Mouse (Mus musculus) monocyte, adult 2 months (primary cell): ENCODE measurements around the gene 2610318N02Rik.

Experiments
- DNase-seq, 2 experiments: peaks; one replicate each; pipeline ENCODE4 v3.0.0; 2022; ENCODE audit warnings: low spot score in 2 of 2, low read depth in 1 of 2

The 2610318N02Rik gene

DNA sequence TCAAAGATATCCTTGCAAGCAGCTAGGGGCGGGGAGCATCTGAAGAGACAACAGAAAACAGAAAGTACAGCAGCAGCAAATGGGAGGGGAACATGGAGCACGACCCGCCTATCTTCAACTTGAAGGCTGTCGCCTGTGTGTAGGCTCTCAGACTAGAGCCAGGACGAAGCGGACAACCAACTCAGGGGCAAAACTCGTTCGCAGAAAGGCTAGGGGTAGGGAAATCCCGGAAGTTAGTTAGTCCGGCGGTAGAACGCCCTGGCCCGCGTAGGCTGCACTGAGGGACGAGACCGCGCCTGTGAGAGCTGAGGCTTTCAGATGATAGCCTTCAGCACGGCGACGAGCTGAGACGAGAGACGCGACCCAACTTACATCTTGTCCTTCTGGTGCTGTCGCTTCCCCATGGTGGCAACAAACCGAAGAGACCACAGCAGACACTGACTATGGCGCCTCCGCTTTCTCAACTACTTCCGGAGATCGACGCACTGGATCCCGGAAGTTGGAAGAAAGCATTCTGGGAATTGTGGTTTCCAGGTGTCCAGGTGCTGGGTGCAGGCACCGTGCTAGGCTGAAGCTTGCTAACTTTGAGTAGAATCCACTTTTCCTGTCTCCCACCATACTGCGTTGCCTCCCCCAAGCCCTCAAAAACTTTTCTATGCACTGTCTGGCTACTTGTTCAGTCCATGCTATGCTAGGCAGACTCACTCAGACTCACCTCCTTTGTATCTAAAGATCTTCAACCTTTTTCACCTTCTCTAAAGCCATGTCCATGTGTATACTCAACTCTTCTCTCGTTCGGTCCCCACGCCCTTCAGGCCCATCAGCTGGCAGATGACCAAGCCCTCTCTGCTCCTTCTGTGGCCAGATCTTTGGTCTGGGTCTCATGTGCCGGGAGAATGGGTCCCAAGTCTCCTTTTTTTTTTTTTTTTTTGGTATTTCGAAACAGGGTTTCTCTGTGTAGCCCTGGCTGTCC is 13.9 kb downstream of the 2610318N02Rik start, which contains the start of gene Ppil2:
Gene Ppil2, minus strand, starts transcription at position 487 of the 973 bp plus-strand sequence.
- peak; percentile 27 to 47 for DNase-seq

DNA sequence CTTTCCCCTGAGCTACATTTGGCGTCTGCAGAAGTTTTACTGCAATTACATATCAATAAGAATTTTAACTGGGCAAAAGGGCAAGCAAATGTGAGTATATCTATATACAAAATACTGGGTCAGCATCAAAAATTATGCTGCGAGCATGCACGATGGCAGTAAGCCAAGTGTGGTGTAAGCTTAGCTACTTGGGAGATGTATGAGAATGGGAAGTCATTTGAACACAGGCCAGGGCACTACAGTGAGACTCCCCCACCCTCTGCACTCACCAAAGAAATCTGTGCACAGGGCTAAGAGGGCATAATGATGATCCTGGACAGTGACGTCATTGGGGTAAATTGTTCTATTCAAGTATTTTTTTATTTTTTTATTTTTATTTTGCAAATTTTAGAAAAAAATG is 20.4 kb downstream of the 2610318N02Rik start:
- no peak for DNase-seq

DNA sequence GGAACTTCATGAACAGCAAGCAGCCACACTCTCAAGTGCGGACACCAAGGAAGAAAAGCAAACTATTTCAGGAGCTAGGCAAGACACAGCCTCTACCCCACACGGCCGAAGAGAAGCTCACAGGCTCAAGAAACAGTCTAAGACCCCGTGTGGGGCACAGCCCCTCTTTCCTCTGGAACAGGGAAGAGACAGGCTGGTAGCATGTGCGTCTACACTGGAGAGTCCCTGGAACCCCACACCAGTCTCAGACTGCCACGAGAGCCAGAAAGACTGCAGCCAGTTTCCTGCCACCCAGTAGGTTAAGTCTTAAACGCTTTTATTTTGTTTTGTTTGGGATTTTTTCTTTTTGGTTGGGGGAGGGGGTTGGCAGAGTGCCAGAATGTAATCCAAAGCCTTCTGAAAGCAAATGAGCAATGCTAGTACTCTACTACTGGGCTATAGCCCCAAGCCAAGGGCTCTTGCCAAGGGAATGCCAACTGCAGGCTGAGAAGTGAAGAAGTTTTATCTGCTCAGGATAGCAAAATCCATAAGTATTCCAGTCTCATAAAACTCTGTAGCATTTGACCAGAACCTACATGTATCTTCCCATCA is 22.2 kb downstream of the 2610318N02Rik start:
- DNase-seq: no peak

DNA sequence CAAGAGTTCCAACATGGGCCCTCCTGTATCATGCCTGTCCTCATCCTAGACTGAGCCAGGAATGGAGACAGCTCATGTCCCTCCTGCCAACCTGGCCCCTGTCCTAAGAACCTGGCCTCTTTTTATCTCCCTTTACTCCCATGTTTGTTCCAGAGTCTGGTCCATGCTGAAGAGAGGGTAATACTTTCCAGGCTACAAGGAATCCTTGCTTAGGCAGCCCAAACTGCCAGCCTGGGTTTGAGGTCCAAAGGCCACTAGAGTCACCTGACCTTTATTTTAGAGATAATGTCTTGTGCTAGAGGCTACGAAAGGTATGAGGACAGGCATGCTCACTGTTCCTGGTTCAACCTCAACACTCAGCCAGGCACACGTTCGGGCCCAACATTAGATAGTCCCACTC is 28.0 kb downstream of the 2610318N02Rik start:
- DNase-seq: no peak

DNA sequence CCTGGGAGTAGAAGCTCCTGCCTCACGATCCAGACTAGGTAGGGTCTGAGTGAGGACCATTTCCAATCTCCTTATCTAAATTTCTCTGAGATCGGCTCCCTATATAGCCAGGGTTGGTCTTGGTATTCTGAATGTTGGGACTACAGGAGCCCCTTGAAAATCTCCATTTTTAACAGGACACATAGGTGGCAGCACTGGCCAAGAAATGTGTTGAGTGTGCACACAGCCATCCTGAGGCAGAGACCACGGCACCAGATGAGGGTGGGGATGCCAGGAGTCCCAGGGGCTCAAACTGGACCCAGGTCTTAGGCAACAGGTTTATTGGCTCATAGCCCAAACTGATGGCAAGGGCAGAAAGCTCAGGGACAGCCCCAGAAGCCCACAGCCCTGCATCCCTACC is 36.6 kb downstream of the 2610318N02Rik start:
- DNase-seq: no peak

DNA sequence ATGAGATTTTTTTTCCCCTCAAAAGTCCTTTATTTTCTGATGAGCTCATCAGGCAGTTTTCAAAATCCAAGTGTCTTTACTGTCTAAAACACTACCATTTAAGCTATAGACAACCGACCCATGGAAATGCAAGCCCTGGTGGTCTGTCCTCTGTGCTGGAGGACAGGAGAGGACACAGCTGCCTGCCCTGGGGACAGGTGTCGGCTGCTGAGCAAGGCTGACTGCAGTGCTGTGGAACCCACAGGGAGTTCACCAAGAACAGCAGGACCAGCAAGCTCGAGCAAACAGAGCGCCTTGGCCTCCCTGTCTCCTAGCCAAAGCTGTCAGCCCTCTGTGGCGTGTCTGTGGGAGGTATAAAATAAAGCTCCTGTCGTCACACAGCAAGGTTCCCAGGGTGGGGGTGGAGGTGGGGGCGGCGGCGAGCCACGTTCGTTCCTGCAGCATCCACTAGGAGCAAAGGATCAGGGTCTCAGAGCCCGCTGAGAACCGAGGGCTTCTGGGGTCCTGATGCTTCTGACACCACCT is 38.2 kb downstream of the 2610318N02Rik start:
- no peak for DNase-seq

DNA sequence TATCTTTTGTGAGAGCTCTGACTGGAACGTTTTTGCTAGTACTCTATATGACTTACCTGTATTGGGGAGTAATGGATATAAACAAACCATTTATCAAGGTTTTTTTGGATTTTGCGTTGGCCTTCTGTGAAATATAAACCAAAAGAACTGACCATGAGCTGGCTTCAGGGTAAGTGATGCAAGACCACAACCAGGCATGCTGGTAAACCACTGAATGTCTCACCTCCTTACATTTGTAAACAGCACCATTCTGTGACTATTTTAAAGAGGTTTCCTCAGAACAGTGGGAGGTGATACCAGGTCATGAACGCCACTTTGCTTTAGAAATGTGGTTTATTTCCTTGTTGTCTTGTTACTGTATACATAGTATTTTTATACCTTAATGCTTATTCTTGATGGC is 38.7 kb downstream of the 2610318N02Rik start:
- DNase-seq: no peak

DNA sequence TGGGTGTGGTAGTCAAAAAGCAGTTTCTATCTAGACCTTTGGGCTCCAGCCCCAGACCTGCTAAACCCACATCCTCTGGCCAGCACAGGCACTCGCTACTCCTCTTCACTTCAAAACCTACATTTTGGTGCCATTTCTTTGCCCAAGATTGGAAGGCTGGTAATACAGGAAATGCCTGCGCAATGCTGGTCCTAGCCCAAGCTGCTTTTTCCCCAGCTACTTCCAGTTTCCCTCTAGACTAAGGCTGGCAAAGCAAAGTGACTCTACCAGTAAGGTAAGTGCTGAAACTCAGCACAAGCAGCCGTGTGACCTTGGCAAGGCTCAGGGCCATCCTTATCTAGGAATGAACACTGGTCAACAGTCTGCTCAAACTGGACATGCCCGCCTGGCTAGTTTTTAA is 39.3 kb downstream of the 2610318N02Rik start:
- DNase-seq: no peak

DNA sequence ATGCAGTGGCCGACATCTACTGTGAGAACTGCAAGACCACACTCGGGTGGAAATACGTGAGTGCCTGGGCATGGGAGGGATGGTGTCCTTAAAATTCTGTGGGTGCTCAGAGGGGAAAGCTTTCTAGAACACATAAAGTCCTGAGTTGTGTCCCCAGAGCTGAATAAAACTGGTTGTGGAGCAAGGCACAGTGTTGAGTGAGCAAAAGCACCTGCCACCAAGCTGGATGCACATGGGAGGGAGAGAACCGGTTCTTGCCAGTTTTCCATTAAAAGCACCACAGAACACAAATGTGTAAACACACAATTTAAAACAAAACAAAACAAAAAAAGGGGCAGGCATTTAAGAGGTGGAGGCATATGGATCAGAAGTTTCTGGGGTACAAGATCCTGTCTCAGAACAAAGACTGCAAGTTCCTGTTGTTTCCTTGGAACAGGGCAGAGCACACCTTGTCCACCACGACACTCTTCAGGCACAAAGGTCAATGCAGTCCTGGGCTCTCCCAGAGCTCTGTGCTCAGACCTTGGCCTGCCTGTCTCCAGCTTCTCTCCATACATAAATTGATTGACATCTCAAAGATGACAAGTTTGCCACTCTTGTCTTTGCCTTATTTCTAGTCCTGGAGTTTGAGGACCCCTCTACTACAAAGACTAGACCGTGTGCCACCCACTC is 42.7 kb downstream of the 2610318N02Rik start:
- DNase-seq: no peak

DNA sequence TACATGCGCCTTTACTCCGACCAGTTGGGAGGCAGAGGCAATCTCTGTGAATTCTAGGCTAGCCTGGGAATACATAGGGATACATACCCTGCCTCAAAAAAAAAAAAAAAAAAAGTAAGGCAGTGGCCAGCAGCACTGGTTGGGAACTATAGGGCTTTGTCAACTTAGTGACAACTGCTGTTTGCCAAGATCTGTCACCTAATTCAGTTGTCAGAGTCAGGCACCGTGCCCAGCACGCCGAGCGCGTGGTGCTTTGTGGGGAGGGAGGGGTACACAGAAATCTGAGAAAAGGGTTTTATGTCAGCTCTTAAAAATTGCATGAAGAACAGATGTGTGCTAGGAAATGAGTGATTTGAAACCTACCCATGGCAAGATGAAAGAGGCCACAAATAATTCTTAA is 46.9 kb downstream of the 2610318N02Rik start:
- no peak for DNase-seq

DNA sequence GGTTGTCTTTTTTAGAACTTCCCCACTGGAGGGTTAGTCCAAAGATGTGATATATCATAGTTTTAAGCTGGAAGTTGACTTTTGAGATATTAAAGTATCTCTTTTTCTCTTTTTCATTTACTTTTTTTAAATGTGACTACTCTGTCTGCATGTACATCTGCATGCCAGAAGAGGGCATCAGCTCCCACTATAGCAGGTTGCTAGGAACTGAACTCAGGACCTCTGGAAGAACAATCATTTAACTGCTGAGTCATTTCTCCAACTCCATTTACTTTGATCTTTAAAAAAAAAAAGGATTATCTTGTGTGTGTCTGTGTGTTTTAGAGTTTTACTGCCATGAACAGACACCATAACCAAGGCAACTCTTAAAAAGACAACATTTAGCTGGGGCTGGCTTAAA is 48.1 kb downstream of the 2610318N02Rik start:
- no peak for DNase-seq

DNA sequence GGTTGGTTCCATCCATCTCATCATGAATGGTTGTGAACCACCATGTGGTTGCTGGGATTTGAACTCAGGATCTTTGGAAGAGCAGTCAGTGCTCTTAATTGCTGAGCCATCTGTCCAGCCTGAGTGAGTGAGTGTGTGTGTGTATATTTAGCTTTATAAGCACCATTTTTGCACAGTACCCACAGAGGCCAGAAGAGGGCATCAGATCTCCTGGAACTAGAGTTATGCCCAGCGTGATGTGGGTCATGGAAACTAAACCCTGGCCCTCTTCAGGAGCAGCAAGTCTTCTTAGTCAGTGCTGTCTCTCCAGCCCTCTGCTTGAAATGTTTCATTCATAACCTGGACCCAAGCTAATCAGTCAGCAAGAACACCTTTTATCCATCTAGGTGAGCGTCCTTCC is 48.7 kb downstream of the 2610318N02Rik start:
- no peak for DNase-seq

DNA sequence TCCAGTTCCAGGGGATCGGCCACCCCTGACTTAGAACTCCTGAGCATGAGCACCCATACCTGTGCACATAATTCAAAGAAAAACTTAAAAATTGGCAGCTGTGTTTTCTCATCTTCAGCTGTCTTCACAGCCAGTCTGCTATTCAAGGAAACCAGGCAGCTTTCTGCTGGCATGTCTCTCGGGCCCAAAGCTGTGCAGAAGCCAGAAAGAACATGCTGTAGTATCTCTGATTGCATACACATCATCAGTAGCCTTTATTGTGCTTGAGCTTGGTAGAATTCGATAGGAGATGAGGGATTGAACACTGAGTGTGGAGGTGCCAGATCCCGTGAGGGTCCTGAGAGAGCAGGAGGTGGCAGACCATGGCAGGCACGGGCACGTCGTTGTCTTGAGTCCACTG is 52.0 kb downstream of the 2610318N02Rik start:
- DNase-seq: no peak

DNA sequence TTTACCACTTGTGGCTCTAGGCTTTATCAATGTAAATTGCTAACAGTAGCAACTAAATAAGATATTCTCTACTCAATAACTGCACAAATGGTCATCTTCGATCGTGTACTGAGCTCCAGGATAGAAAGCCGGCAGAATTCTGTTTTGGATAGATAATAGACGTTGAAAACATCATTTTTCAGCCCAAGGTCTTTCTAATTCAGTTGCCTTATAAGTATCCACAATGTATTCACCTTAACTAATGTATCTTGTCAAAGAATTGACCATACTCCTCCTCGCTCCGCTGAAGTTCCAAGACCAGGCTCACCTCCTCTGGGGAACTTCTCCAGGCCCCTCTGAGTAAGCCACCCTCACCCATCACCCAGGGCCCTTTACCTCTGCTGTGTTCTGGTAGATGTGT is 54.3 kb downstream of the 2610318N02Rik start:
- DNase-seq: no peak

DNA sequence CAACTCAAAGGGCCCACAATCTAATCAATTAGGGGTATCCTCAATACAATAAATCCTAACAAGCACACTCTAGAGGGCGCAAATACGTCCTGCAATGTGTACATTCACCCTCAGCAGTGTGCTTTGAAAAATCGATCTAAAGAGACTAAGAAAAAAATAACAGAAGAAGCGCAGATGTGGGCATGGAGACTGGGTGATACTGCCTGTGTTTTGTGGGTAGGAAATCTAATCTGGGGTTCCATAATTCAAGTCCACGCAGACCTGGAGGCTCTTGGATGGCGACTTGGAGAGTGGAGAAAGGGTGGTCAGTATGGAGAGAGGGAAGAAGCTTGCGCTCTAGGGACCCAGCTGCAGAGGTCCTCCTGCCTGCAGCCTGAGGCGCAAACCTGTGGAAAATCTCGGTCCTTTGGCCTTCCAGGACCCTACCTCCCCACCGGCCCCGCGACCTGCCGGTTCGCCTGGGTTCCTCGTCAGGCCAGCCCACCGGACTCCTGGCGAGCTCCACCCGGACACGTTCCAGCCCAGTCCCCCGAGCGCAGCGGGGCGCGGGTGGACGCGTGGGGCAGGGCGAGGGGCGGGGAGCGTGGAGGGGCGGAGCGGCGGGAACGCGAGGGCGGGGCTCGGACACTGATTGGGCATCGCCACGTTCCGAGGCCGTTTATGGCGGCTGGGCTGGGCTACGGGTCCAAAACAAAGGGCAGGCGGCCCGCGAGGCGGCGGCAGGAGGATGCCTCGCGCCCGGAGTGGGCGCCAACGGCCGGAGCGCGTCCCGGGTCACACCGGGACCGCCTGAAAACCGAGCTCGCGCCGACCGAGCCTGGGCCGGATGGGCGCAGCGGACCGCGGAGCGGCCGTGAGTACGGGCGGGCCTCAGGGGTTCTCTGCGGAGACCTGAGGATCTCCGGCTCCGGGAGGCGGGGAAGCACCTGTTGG is 55.2 kb downstream of the 2610318N02Rik start, which contains the start of gene Ypel1:
Gene Ypel1, plus strand, starts transcription at position 186 of the 933 bp plus-strand sequence.
- DNase-seq: peak in 1 of 2 experiments; percentile 30

DNA sequence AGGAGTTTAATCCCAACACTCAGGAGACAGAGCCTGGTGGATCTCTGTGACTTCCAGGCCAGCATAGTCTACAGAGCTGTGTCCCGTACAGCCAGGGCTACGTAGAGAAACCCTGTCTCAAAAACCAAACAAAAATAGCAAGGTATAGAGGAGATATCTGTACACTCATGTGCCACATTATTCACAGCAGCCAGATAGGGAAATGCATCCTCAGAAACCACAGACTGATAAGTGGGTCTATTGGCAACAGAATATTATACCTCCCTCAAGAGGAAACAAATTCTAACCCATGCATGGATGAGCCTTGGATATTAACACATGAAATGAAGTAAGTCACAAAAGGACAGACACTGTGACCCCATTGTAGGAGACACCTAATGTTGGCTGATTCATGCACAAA is 57.4 kb downstream of the 2610318N02Rik start:
- DNase-seq: no peak
